Mouse (Mus musculus): Measurements from ENCODE around the gene Kcna3. TPM values are rescaled to one million over a fixed set of nuclear protein-coding genes. Genes with fewer than 3 reads are reported as not detected.
A peak's percentile ranks its signal among the peaks of the same experiment; 100 is the strongest.

Gene Kcna3
- 10 to 100 TPM; 28.5 to 28.6 TPM for total RNA-seq (2021)
- long read RNA-seq, experiment 1, transcript Kcna3-201 (1 exons, 1,902 nt): major isoform, 7 of 7 reads
- long read RNA-seq, experiment 1, partial matches to known transcripts: 0 of 7 reads
- long read RNA-seq, experiment 1, other reads (novel, unspliced or antisense): 0 of 7 reads
- long read RNA-seq, experiment 2, partial matches to known transcripts: 0 of 3 reads
- long read RNA-seq, experiment 2, other reads (novel, unspliced or antisense): 0 of 3 reads

DNA sequence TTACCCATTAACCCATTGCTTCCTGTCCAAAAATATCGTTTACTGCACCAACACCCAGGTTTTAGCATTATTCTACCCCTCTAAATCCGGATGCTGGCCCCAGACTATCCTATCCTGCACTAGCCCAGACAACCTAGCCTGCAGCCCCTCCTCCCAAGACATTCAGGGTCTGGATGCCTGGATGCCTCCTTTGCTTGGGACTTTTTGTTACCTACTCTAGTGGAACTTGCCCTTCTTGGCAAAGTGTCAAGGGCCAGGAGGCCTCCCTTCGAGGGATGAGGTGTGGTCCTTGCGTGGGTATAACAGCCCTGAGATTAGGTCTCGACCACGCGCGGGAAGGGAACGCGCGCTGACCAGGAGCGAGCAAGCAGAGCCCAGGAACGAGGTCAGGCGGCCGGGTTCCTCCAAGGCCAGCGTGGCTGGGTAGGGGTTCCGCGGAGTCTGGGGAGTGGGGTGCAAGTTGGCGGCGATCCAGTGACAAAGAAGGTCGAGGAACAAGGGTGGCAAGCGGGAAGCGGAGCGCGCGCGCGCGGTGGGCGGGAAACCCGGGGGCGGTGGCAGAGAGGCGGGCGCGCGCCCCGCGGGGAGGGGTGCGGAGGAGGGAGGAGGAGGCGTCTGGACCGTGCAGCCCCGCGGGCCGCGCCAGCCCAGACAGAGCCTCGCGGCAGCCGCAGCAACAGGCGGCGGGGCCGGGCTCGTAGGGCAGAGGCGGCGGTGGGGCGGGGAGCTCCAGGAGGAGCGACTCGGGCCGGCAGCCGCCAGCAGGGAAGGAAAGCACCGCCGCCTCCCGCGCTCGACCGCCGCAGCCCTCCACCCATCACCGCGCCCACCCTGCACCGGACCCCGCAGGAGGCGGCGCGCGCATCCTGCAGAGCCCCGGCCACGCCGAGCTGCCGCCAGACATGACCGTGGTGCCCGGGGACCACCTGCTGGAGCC lies at the start of gene Kcna3:
Gene Kcna3, plus strand, starts transcription at position 649 of the 937 bp plus-strand sequence.
- intact Hi-C loops (cut with DNase I): loop anchor here (5.0 kb wide), 1 partner anchor 297 kb away; the partner anchor contains the start of gene Rbm15

DNA sequence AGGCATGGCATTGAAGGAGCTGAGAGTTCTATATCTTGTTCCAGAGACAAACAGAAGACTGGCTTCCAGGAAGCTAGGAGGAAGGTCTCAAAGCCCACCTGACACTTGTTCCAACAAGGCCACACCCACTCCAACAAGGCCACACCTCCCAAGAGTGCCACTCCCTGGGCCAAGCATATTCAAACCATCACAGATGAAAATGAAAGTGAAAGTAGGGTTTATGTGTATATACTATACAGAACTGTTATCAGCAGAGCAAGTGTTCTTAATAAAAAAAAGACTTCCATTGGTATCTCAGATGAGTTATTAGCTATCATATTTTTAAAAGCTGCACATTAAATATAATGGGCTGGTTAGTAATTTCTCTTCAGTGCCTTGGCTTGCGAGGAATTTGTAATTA lies 44.6 kb upstream of the Kcna3 start:
- no peak for DNase-seq (ENCODE audit: low spot score in 2 of 2)
- intact Hi-C loops (cut with DNase I): no loop called here

More for the DNA sequence above, at the start of gene Kcna3:
- peak; percentile 64 to 71 for DNase-seq (ENCODE audit: low spot score in 2 of 2)

DNA sequence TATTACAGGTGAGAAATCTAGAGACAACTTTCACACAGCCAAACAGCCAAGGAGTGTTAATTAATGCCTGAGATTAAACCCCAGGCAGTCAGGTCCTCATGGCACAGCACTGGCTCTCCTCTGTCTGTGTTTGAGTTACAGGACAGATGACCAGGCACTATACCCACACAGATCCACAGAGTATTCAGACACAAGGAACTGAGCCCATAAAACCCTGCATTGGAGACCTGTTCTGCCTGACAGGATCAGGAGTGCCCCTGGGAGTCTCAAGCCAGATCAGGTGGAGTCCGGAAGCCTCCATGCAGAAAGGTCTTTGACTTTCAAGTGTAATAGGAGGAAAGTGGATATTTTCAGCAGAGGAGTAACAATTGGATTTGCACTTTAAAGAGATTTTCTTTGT lies 40.6 kb upstream of the Kcna3 start:
- no peak for DNase-seq (ENCODE audit: low spot score in 2 of 2)
- intact Hi-C loops (cut with DNase I): no loop called here

DNA sequence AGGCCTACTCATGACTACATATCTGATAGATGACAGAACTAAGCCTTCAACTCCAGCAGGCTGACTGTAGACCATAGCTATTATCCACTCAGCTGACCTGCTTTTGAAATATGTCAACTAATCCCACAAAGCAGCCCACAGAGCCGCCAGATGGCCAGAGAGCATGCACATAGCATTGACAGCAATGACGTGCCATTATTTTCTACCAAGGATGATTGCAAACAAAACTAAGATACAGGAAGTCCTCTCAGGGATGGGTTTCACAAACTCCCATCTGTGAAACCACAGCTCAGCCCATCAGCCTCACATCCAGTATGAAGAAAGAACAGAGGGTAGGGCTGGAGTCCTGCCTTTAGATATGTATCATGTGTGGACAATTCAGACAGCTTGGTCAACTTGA lies 39.8 kb upstream of the Kcna3 start:
- no peak for DNase-seq (ENCODE audit: low spot score in 2 of 2)
- intact Hi-C loops (cut with DNase I): no loop called here

DNA sequence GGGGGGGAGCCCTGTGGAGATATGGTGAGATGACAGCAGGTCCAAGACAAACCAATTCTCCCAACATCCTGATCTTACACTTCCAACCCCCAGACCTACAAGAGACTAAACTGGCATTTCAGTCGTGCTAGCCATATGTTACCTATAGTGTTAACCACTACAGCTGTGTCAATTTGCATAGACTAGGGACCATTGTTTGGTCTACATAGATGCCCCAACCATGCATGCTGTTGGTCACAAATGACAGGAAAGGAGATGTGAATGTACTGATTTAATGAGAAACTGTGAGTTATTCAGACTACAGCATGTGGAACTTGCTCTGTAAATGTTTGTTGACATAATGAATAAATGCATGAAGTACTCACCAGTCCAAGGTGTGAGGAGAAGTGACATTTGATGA lies 37.6 kb upstream of the Kcna3 start:
- intact Hi-C loops (cut with DNase I): no loop called here
- DNase-seq (ENCODE audit: low spot score in 2 of 2): no peak

DNA sequence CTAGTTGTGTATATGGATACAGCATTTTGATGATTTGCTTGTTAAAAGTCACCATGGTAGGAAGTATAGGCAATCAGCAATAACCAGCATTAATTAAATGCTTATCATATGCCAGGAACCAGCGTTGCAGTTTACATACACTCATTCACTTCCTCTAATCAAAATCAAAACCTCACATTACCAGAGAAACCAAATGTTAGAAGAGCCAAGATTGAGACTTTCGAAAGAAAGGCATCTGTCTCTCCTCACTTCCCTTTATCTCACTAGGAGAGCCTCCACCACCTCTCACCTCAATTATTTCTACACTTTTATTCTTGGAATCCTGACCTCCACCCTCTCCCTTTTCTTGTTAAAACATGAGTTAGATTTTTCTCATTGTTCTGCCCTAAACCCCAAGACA lies 35.8 kb upstream of the Kcna3 start:
- intact Hi-C loops (cut with DNase I): no loop called here

DNA sequence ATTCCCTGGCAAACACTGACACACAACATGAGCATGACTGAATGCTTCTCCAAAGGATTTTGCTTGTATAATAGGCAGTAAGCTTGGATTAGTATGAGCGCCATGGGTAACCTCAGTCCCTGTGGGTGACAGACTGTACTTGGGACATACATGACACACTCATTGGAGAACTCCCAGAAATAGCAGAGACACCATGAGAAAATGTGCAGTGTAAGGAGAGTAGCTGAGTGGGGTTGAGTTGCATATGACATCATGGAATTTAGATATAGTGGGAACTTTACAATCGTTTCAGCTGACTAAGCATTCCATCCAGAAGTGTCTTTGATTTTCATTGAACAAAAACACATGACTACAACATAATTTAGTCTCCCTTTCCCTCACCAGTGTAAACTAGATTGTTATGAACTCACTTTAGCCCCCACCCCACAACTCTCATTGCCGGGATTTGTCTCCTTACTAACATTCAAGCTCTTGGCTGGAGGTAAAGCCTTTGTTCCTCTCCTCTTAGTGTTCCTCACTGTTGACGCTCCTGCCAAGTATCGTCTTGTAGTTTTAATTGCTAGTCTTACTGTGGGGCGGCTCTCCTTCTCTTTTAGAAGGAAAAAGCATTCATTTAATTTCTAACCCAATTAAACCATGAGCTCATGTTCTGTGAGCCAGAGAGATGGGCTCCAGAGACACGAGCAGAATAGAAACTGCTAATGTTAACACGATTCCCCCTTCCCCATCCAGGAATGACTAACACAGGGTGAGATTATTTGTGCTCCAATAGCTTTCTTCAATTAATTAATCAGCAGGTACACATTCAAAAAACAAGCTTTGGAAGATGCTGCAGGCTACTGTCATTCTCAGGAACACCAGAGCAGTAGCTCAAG lies 33.5 kb upstream of the Kcna3 start:
- intact Hi-C loops (cut with DNase I): no loop called here

More for the DNA sequence above, 35.8 kb upstream of the Kcna3 start:
- no peak for DNase-seq (ENCODE audit: low spot score in 2 of 2)

DNA sequence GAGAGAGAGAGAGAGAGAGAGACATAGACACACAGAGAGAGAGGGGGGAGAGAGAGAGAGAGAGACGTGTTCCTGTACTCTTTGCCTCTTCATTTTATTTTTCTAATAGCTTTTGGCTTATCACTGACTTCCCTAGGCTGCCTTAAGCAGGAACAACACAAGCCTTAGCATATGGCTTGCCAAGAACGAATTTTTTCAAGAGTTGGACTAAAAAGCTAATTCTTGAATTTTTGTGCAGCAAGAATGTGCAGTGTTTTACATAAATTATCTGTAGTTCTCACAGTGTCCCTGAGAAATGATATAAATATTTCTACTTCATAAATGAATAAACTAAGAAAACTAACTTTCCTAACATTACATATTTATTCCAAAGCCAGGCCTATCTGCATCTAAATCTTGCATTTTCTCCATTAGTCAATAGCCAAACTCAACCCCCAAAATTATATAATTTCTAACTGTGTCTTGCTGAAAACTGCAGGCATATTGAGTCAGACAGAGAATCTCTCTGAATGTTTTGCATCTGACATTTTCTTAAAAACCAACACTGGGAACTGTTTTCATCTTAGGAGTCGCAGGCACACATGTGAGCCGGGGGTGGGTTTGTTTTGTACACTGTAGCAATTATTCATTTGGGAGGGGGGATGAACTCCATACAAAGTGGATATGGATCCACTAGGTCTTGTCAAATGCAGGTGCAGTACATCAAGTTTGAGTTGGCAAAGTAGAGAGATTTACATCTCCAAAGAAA lies 26.5 kb upstream of the Kcna3 start:
- DNase-seq (ENCODE audit: low spot score in 2 of 2): peak in 1 of 2 experiments; percentile 28
- intact Hi-C loops (cut with DNase I): no loop called here

More for the DNA sequence above, 33.5 kb upstream of the Kcna3 start:
- DNase-seq (ENCODE audit: low spot score in 2 of 2): no peak

DNA sequence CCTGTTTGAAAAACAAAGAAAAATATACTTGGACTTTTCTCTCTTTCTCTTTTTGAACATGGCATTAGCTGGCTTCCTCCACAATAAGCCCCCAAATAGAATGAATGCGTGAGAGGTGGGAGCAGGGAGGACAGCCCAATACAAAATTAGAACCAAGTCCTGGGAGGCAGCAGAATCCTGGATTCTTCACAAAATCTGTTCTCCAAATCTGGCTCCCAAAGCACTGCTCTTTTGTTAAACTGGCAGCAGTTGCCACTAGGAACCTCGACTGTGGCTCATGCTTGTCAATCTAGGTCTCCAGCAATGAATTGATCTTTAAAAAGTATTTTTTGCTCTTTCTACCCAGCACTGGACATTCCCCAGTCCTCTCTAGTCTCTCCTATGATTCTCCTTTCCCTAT lies 17.7 kb upstream of the Kcna3 start:
- DNase-seq (ENCODE audit: low spot score in 2 of 2): peak; percentile 31 to 35
- intact Hi-C loops (cut with DNase I): no loop called here

DNA sequence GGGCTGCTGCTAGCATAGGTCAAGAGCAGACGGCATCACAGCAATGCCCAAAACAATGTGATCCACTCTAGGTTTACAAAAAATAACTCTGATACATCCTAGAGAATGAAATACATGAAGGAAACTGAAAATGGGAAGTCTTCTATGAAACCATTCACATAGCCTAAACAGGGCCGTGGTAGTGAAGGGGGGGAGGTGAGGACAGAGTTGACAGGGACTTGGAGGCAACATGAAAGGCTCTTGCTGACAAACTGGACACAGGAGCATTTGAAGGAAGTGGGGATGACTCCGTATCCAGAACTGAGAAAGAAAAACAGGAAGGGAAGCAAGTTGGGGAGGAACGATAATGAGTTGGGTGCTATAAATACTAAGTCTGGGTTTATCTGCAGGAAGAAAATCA lies 4.4 kb upstream of the Kcna3 start:
- intact Hi-C loops (cut with DNase I): no loop called here
- no peak for DNase-seq (ENCODE audit: low spot score in 2 of 2)

DNA sequence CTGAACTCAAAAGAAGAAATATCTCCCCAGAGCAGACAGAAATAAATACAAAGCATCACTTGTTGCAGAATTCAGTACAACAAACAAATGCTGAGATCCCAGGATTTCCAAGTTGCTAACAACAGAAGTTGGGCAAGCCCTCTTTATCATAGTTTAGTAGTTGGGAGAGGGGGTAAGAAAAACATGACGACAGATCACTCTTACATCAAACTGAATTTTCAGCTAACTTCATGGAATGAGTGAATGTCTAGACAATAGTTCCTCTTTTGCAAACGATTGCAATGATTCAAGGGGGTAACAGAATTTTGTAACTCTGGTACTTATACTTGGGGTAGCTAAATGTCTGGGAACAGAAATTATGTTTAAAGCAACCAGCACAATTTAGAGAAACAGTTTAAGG lies 1.2 kb upstream of the Kcna3 start:
- no peak for DNase-seq (ENCODE audit: low spot score in 2 of 2)
- intact Hi-C loops (cut with DNase I): loop anchor here (5.0 kb wide), 1 partner anchor 298 kb away; the partner anchor contains the start of gene Rbm15

DNA sequence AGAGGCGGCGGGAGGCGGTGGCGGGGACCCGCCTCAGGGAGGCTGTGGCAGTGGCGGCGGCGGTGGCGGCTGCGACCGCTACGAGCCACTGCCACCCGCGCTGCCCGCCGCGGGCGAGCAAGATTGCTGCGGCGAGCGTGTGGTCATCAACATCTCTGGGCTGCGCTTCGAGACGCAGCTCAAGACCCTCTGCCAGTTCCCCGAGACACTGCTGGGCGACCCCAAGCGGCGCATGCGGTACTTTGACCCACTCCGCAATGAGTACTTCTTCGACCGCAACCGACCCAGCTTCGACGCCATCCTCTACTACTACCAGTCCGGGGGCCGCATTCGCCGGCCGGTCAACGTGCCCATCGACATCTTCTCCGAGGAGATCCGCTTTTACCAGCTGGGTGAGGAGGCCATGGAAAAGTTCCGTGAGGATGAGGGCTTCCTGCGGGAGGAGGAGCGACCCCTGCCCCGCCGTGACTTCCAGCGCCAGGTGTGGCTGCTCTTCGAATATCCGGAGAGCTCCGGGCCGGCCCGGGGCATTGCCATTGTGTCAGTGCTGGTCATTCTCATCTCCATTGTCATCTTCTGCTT lies 580 bp downstream of the Kcna3 start:
- intact Hi-C loops (cut with DNase I): loop anchor here (5.0 kb wide), 1 partner anchor 296 kb away; the partner anchor contains the start of gene Rbm15

DNA sequence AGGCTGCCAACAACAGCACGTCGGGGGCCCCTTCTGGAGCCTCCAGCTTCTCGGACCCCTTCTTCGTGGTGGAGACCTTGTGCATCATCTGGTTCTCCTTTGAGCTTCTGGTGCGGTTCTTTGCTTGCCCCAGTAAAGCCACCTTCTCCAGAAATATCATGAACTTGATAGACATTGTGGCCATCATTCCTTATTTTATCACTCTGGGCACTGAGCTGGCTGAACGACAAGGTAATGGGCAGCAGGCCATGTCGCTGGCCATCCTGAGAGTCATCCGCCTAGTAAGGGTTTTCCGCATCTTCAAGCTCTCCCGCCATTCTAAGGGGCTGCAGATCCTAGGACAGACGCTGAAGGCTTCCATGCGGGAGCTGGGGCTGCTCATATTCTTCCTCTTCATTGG lies 1.1 kb downstream of the Kcna3 start:
- peak; percentile 17 to 23 for DNase-seq (ENCODE audit: low spot score in 2 of 2)
- intact Hi-C loops (cut with DNase I): loop anchor here (5.0 kb wide), 1 partner anchor 295 kb away; the partner anchor contains the start of gene Rbm15

More for the DNA sequence above, 580 bp downstream of the Kcna3 start:
- peak; percentile 15 to 39 for DNase-seq (ENCODE audit: low spot score in 2 of 2)

DNA sequence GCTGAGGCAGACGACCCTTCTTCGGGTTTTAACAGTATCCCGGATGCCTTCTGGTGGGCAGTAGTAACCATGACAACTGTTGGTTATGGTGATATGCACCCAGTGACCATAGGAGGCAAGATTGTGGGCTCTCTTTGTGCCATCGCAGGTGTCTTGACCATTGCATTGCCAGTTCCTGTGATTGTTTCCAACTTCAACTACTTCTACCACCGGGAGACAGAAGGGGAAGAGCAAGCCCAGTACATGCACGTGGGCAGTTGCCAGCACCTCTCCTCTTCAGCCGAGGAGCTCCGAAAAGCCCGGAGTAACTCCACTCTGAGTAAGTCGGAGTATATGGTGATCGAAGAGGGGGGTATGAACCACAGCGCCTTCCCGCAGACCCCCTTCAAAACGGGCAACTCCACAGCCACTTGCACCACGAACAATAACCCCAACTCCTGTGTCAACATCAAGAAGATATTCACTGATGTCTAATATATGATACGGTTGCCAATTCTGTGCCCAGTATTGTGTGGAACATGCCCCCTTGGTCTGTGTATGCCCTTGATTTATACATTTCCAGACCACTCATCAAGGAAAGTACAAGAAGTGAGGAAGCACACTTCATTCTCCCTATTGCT lies 1.7 kb downstream of the Kcna3 start:
- peak in 1 of 2 experiments; percentile 41 for DNase-seq (ENCODE audit: low spot score in 2 of 2)
- intact Hi-C loops (cut with DNase I): loop anchor here (5.0 kb wide), 1 partner anchor 295 kb away; the partner anchor contains the start of gene Rbm15

DNA sequence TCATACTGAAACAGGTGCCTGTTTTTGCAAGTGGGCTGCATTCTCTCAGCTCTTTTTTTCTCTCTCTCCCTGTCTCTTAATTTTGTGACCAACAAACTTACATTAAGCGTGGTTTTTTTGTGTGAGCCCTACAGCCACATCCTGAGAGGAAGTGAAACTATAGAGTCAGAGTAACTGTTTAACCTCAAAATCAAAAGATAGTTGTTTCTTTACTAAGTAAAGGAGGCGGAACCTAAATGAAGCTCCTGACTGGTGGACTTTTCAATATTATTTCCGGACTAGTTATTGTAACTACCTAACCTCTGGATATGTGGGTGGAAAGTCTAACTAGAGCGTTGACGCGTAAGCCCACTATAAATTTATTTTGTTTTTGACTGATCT lies 2.2 kb downstream of the Kcna3 start:
- DNase-seq (ENCODE audit: low spot score in 2 of 2): no peak
- intact Hi-C loops (cut with DNase I): loop anchor here (5.0 kb wide), 1 partner anchor 294 kb away; the partner anchor contains the start of gene Rbm15

DNA sequence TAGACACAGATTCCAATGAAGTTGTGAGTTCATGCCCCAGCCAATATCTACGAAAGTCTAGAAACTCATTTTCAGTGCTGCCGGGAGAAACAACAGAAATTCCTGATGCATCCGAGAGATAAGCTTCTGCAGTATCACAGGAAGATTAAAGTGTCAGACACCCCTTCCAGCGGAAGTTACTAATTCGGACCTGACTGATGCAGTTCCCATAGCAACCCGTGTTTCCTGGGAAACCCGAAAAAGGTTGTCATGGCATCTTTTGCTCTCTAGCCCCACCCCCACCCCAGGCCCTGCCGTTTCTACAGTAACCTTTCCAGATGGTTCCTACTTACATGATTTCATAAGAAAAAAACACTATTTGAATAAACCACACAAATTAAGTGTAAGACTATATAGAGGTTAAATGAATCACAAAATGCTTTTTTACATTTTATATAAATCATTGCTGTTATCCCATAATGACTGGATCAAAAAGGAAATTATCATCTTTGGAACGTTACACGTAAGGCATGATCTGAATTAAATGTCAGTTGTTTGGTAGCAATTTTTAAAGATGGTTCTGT lies 2.8 kb downstream of the Kcna3 start:
- intact Hi-C loops (cut with DNase I): loop anchor here (5.0 kb wide), 1 partner anchor 294 kb away; the partner anchor contains the start of gene Rbm15
- peak; percentile 74 to 87 for DNase-seq (ENCODE audit: low spot score in 2 of 2)

DNA sequence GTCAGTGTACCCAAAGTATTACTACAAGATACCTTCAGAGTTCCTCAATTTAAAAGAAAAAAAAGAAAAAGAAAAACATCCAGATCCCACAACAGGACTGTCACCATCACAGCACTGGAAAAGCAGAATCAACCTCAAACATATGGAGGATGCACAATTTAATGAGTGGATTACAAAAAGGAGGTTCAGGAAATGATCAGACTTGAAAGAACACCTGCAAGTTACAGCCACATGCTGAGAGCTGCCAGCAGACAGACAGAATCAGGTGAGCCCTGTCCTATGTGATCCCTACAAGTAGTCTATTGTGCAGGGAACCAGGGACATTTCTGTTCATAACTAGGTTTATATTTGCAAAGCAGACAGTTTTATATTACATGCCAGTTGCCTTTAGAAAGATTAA lies 3.3 kb downstream of the Kcna3 start:
- DNase-seq (ENCODE audit: low spot score in 2 of 2): no peak
- intact Hi-C loops (cut with DNase I): loop anchor here (5.0 kb wide), 1 partner anchor 293 kb away; the partner anchor contains the start of gene Rbm15
